10 mouse cellular contexts compared by ENCODE assay signal in genomic region chr11:97019345-97019708, GRCm38 (mm10). TPM values are rescaled to one million over a fixed set of nuclear protein-coding genes. Genes with fewer than 3 reads are reported as not detected.
DNase-seq lines count a peak whose midpoint lies in the region; ATAC-seq lines count a peak whose summit lies in the region.
"Had no signal": no experiment of that assay in that cellular context is flagged by ENCODE, and none has a peak within 500 bp of the region (broad histone marks: within the 10 kb centered on the region; RNA-seq: fewer than 3 reads in every experiment).

No protein-coding gene starts in this region.

- no peak for DNase-seq in heart, postnatal 25 days (ENCODE audit: low spot score)
- no peak for DNase-seq in lung, postnatal 25 days (ENCODE audit: low spot score)
- no peak for DNase-seq in embryonic facial prominence, embryonic 14.5 days (ENCODE audit: low spot score)
- no peak for DNase-seq in urinary bladder, postnatal 36 days (ENCODE audit: low spot score in 2 of 2)
- DNase-seq in spleen, postnatal 10 days (ENCODE audit: low spot score in 2 of 2) = no peak
- DNase-seq: cerebellum, adult 9-10 months had no signal

- intact Hi-C loops in heart, postnatal 25 days (cut with DNase I) = no loop called here

- no peaks in the 10 kb centered on the region for H3K9me3 ChIP-seq in heart, embryonic 11.5 days (replicated peaks; ENCODE audit: control insufficient read depth, low read length)
- H3K9me3 ChIP-seq in lung, embryonic 16.5 days (ENCODE audit: control insufficient read depth, low read length) = no peaks in the 10 kb centered on the region
- H3K9me3 ChIP-seq in embryonic facial prominence, embryonic 14.5 days (ENCODE audit: control insufficient read depth, low read length) = no peaks in the 10 kb centered on the region
- H3K9me3 ChIP-seq in neural tube, embryonic 13.5 days = no peaks in the 10 kb centered on the region

- no peak overlapping the region for H3K9ac ChIP-seq in heart, embryonic 11.5 days (ENCODE audit: low read depth, low read length)
- no peak overlapping the region for H3K9ac ChIP-seq in lung, embryonic 16.5 days (ENCODE audit: low read length)
- no peak overlapping the region for H3K9ac ChIP-seq in embryonic facial prominence, embryonic 14.5 days (ENCODE audit: low read depth, low read length)
- H3K9ac ChIP-seq in neural tube, embryonic 13.5 days = no peak overlapping the region

- WGBS in heart, embryonic 11.5 days (ENCODE audit: insufficient replicate concordance) = 3% methylated on average over 13 of the region's 13 CpGs
- 11% methylated on average over 13 of the region's 13 CpGs for WGBS in lung, embryonic 16.5 days
- 1% methylated on average over 12 of the region's 13 CpGs for WGBS in embryonic facial prominence, embryonic 14.5 days
- WGBS in neural tube, embryonic 13.5 days = 1% methylated on average over 13 of the region's 13 CpGs

- peak overlapping the region; percentile 63 for H3K4me2 ChIP-seq in heart, embryonic 11.5 days
- peak overlapping the region; percentile 75 for H3K4me2 ChIP-seq in lung, embryonic 16.5 days (ENCODE audit: low read depth, low read length)
- peak overlapping the region; percentile 56 for H3K4me2 ChIP-seq in embryonic facial prominence, embryonic 14.5 days (ENCODE audit: low read depth, low read length)
- H3K4me2 ChIP-seq in neural tube, embryonic 13.5 days = no peak overlapping the region

- H3K27ac ChIP-seq in heart, embryonic 11.5 days (ENCODE audit: low read depth, low read length) = no peak overlapping the region
- H3K27ac ChIP-seq in lung, embryonic 16.5 days (ENCODE audit: low read length) = no peak overlapping the region
- H3K27ac ChIP-seq in embryonic facial prominence, embryonic 14.5 days (replicated peaks; ENCODE audit: low read depth, low read length) = no peak overlapping the region
- H3K27ac ChIP-seq in neural tube, embryonic 13.5 days (replicated peaks) = no peak overlapping the region

- H3K27me3 ChIP-seq in heart, embryonic 11.5 days (ENCODE audit: control insufficient read depth, insufficient read depth, low read length) = peaks cover 92% of the 10 kb centered on the region
- peaks cover 79% of the 10 kb centered on the region for H3K27me3 ChIP-seq in lung, embryonic 16.5 days (ENCODE audit: control insufficient read depth, insufficient read depth, low read depth, low read length)
- peaks cover 95% of the 10 kb centered on the region for H3K27me3 ChIP-seq in embryonic facial prominence, embryonic 14.5 days (replicated peaks; ENCODE audit: control insufficient read depth, insufficient read depth, low read length)
- peaks cover 96% of the 10 kb centered on the region for H3K27me3 ChIP-seq in neural tube, embryonic 13.5 days

- ATAC-seq in heart, embryonic 11.5 days (replicated peaks; ENCODE audit: insufficient number of reproducible peaks, low FRiP score, low TSS enrichment) = no peak
- ATAC-seq in lung, embryonic 16.5 days (ENCODE audit: low read depth) = no peak
- no peak for ATAC-seq in embryonic facial prominence, embryonic 14.5 days (ENCODE audit: low read depth)
- ATAC-seq in neural tube, embryonic 13.5 days (ENCODE audit: low read depth) = no peak; the same call in 1 of the 2 replicates

- peak overlapping the region; percentile 42 for H3K4me3 ChIP-seq in heart, embryonic 11.5 days (ENCODE audit: low read depth, low read length)
- peak overlapping the region; percentile 48 for H3K4me3 ChIP-seq in lung, embryonic 16.5 days (ENCODE audit: low read length)
- peak overlapping the region; percentile 41 for H3K4me3 ChIP-seq in embryonic facial prominence, embryonic 14.5 days (ENCODE audit: low read depth, low read length)
- H3K4me3 ChIP-seq in neural tube, embryonic 13.5 days = 0 out of 2 replicates have a peak overlapping the region, but pooled peaks have one; percentile 31

- H3K4me1 ChIP-seq in heart, embryonic 11.5 days (ENCODE audit: control insufficient read depth, insufficient read depth, low read length) = peaks cover 21% of the 10 kb centered on the region
- H3K4me1 ChIP-seq in lung, embryonic 16.5 days (replicated peaks; ENCODE audit: control insufficient read depth, insufficient read depth, low read length) = peaks cover 28% of the 10 kb centered on the region
- H3K4me1 ChIP-seq in embryonic facial prominence, embryonic 14.5 days (ENCODE audit: control insufficient read depth, insufficient read depth, low read length) = peaks cover 7% of the 10 kb centered on the region
- H3K4me1 ChIP-seq in neural tube, embryonic 13.5 days (replicated peaks) = peaks cover 33% of the 10 kb centered on the region

- H3K36me3 ChIP-seq in heart, embryonic 11.5 days (ENCODE audit: control insufficient read depth, insufficient read depth, low read length) = no peaks in the 10 kb centered on the region
- H3K36me3 ChIP-seq in lung, embryonic 16.5 days (ENCODE audit: control insufficient read depth, insufficient read depth, low read length) = no peaks in the 10 kb centered on the region
- no peaks in the 10 kb centered on the region for H3K36me3 ChIP-seq in embryonic facial prominence, embryonic 14.5 days (ENCODE audit: control insufficient read depth, insufficient read depth, low read length)
- H3K36me3 ChIP-seq in neural tube, embryonic 13.5 days = no peaks in the 10 kb centered on the region

RNA-seq across cellular contexts. Expression of gene Sp6, which starts 6.1 kb away (rescaled TPM):
- polyA plus RNA-seq in heart, embryonic 11.5 days (2014; fragmentation: Nextera tagmentation; extraction: Ambion mirVana) = 0.07 and 0.11 TPM in 2 replicates
- under 1 TPM; 0.11 to 0.29 TPM for total RNA-seq in heart, postnatal 25 days (2021)
- 0.59 and 0.62 TPM in 2 replicates for polyA plus RNA-seq in lung, embryonic 16.5 days (2015; fragmentation: Nextera tagmentation; extraction: Ambion mirVana)
- polyA plus RNA-seq in embryonic facial prominence, embryonic 14.5 days (2014; fragmentation: Nextera tagmentation; extraction: Ambion mirVana) = 2.1 and 2.9 TPM in 2 replicates
- polyA plus RNA-seq in neural tube, embryonic 13.5 days (2015; fragmentation: Nextera tagmentation; extraction: Ambion mirVana) = 0.17 and 0.29 TPM in 2 replicates

RNA-seq across cellular contexts. Expression of gene Scrn2, which starts 10.4 kb away (rescaled TPM):
- 13.9 and 16.6 TPM in 2 replicates for polyA plus RNA-seq in heart, embryonic 11.5 days (2014; fragmentation: Nextera tagmentation; extraction: Ambion mirVana)
- 10 to 100 TPM; 11.9 to 13.2 TPM for total RNA-seq in heart, postnatal 25 days (2021)
- polyA plus RNA-seq in lung, embryonic 16.5 days (2015; fragmentation: Nextera tagmentation; extraction: Ambion mirVana) = 29.7 and 32.9 TPM in 2 replicates
- 14.7 and 16.1 TPM in 2 replicates for polyA plus RNA-seq in embryonic facial prominence, embryonic 14.5 days (2014; fragmentation: Nextera tagmentation; extraction: Ambion mirVana)
- 13.7 and 15.0 TPM in 2 replicates for polyA plus RNA-seq in neural tube, embryonic 13.5 days (2015; fragmentation: Nextera tagmentation; extraction: Ambion mirVana)

RNA-seq across cellular contexts. Expression of gene Lrrc46, which starts 21.9 kb away (rescaled TPM):
- polyA plus RNA-seq in heart, embryonic 11.5 days (2014; fragmentation: Nextera tagmentation; extraction: Ambion mirVana) = 0.59 and 0.93 TPM in 2 replicates
- under 1 TPM in 1 of 2 experiments, not detected in 1; 0.50 TPM for total RNA-seq in heart, postnatal 25 days (2021)
- polyA plus RNA-seq in lung, embryonic 16.5 days (2015; fragmentation: Nextera tagmentation; extraction: Ambion mirVana) = 8.7 and 11.3 TPM in 2 replicates
- 2.5 and 7.3 TPM in 2 replicates for polyA plus RNA-seq in embryonic facial prominence, embryonic 14.5 days (2014; fragmentation: Nextera tagmentation; extraction: Ambion mirVana)
- polyA plus RNA-seq in neural tube, embryonic 13.5 days (2015; fragmentation: Nextera tagmentation; extraction: Ambion mirVana) = 1.8 and 3.0 TPM in 2 replicates
- polyA plus RNA-seq: inflammation-experienced regulatory T-cells, adult 6 months had no signal

RNA-seq across cellular contexts. Expression of gene Mrpl10, which starts 22.0 kb away (rescaled TPM):
- 83.9 and 87.2 TPM in 2 replicates for polyA plus RNA-seq in heart, embryonic 11.5 days (2014; fragmentation: Nextera tagmentation; extraction: Ambion mirVana)
- 10 to 100 TPM; 81.0 to 85.2 TPM for total RNA-seq in heart, postnatal 25 days (2021)
- 74.1 and 76.5 TPM in 2 replicates for polyA plus RNA-seq in lung, embryonic 16.5 days (2015; fragmentation: Nextera tagmentation; extraction: Ambion mirVana)
- polyA plus RNA-seq in embryonic facial prominence, embryonic 14.5 days (2014; fragmentation: Nextera tagmentation; extraction: Ambion mirVana) = 68.9 and 78.1 TPM in 2 replicates
- polyA plus RNA-seq in neural tube, embryonic 13.5 days (2015; fragmentation: Nextera tagmentation; extraction: Ambion mirVana) = 58.9 and 59.0 TPM in 2 replicates

RNA-seq across cellular contexts. Expression of gene Osbpl7, which starts 31.1 kb away (rescaled TPM):
- 3.9 and 4.1 TPM in 2 replicates for polyA plus RNA-seq in heart, embryonic 11.5 days (2014; fragmentation: Nextera tagmentation; extraction: Ambion mirVana)
- total RNA-seq in heart, postnatal 25 days (2021) = 1 to 10 TPM; 5.1 to 5.5 TPM
- 12.4 and 14.3 TPM in 2 replicates for polyA plus RNA-seq in lung, embryonic 16.5 days (2015; fragmentation: Nextera tagmentation; extraction: Ambion mirVana)
- 5.0 and 7.1 TPM in 2 replicates for polyA plus RNA-seq in embryonic facial prominence, embryonic 14.5 days (2014; fragmentation: Nextera tagmentation; extraction: Ambion mirVana)
- polyA plus RNA-seq in neural tube, embryonic 13.5 days (2015; fragmentation: Nextera tagmentation; extraction: Ambion mirVana) = 9.2 and 11.0 TPM in 2 replicates
